Mouse (Mus musculus) c-Kit-positive CD71-positive TER-119-positive erythroid progenitor cells, embryonic 14.5 days (primary cell): ENCODE measurements around the gene Pigr.

ENCODE experiments used
- DNase-seq: peaks from one replicate; pipeline ENCODE4 v3.0.0-alpha.2; 2013; ENCODE audit warnings: low spot score

The Pigr gene

GRCm38 (mm10) chr1:130829906-130830830 lies 3.7 kb downstream of the Pigr start:
- DNase-seq: no peak

GRCm38 (mm10) chr1:130832230-130833149 lies 6.0 kb downstream of the Pigr start:
- DNase-seq: no peak

GRCm38 (mm10) chr1:130835161-130835936 lies 8.9 kb downstream of the Pigr start:
- DNase-seq: no peak

GRCm38 (mm10) chr1:130838288-130838687 lies 11.8 kb downstream of the Pigr start:
- peak; percentile 18 for DNase-seq

GRCm38 (mm10) chr1:130840599-130841379 lies 14.3 kb downstream of the Pigr start:
- DNase-seq: no peak

GRCm38 (mm10) chr1:130841621-130842020 lies 15.1 kb downstream of the Pigr start:
- no peak for DNase-seq

- DNase-seq: no peak
Measured at GRCm38 (mm10) chr1:130844516-130844915, 18.0 kb downstream of the Pigr start.

- DNase-seq: no peak
Measured at GRCm38 (mm10) chr1:130849530-130850214, 23.2 kb downstream of the Pigr start.

- DNase-seq: no peak
Measured at GRCm38 (mm10) chr1:130850405-130850804, 23.9 kb downstream of the Pigr start.

- no peak for DNase-seq
Measured at GRCm38 (mm10) chr1:130854819-130855218, 28.3 kb downstream of the Pigr start.

GRCm38 (mm10) chr1:130855723-130856122 lies 29.2 kb downstream of the Pigr start:
- no peak for DNase-seq

GRCm38 (mm10) chr1:130857456-130857855 lies 31.0 kb downstream of the Pigr start:
- no peak for DNase-seq

- DNase-seq: no peak
Measured at GRCm38 (mm10) chr1:130864238-130864637, 37.8 kb downstream of the Pigr start.

- DNase-seq: no peak
Measured at GRCm38 (mm10) chr1:130864741-130865140, 38.3 kb downstream of the Pigr start.

GRCm38 (mm10) chr1:130865541-130866221 lies 39.2 kb downstream of the Pigr start, which contains the start of gene Fcmr:
Gene Fcmr, plus strand, starts transcription at chr1:130865669.
- no peak for DNase-seq

- DNase-seq: no peak
Measured at GRCm38 (mm10) chr1:130872912-130873311, 46.4 kb downstream of the Pigr start.

- DNase-seq: peak; percentile 22
Measured at GRCm38 (mm10) chr1:130875139-130875538, 48.7 kb downstream of the Pigr start.

GRCm38 (mm10) chr1:130875910-130876309 lies 49.4 kb downstream of the Pigr start:
- no peak for DNase-seq

GRCm38 (mm10) chr1:130876931-130877509 lies 50.5 kb downstream of the Pigr start:
- peak; percentile 54 for DNase-seq
